Mouse (Mus musculus) brain, embryonic 18.5 days (tissue): ENCODE results near the gene Ctnna2.

ENCODE experiments used
- DNase-seq: peaks from one replicate; pipeline ENCODE4 v3.0.0-alpha.2; 2012; ENCODE audit warnings: low read depth, low spot score

The Ctnna2 gene

DNA sequence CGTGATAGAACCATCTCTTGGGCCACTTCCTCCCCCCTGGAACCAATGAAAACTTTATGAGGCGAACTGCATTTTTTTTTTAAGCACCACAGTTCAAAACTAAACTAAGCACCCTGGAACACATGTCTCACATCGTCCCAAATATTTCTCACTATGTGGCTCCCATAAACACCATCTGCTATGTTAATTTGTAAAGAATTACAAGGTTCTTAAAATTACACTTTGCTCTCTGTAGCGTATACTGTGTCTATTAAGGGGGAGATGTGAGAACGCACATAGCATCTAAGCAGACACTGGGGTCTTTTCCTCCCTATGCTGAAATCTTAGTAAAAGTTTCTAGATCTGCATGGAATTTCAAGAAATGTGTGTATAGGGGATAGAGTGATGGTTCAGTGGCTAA is 822.5 kb downstream of the Ctnna2 start:
- DNase-seq: no peak

DNA sequence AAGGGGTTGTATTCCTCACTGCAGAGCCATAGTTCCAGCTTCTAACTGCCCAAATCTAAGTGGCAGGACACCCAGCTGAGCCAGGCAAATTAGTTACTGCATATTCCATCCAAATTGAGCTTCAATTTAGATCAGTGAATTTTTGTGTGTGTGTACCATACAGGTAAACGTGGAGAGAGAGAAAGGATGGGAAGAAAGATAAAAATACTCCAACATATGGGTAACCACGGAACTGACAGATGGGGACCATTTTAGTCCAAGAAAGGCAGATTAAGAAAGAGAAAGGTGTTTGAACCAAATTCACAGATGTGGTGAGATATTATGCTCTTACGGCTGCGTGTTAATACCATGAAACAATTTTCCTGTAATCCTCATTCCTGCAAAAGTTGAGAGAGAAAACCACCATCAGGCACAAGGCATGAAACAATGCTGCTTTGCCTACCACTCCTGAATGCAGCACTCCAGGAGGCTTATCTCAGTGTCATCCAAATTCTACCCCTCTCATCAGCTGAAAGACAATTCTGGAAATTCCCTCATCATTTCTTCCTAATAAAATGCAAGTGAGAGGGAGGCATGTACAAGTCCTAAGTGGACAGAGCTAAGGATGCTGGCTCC is 840.1 kb downstream of the Ctnna2 start:
- DNase-seq: no peak

DNA sequence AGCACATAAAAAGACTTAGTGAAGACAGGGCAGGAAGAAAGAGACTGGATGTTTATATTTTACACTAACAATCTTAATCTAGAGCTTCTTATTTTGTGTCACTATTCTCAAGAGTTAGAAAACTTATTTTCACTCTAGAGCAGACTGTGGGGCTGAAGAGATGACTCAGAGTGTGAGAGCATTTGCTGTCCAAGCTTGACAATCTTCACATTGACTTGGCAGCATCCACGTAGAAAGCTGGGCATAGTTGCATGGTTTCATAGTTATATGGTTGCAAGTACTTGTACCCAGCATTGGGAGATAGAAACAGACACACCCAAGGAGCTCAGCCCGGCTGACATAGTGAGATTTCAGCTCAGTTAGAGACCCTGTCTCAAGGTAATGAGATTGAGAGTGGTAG is 858.6 kb downstream of the Ctnna2 start:
- no peak for DNase-seq

DNA sequence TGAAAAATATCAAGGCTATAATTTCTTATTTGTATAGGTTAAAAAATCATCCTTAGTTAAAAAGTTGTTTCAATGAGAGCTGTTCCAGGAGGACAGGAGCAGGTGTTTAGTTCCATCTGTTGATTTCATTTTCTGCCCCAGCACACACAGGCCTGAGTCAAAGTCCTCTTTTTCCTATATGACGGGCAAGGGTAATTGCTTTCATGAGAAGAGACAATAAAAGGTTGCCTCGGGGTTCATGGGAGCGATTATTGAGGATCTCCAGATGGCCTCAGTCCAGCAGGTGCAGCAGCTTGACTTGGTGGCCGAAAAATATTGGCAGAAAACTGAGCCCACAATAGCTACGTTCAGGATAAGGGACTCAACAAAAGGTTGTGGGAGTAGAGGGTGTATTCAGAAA is 859.0 kb downstream of the Ctnna2 start:
- no peak for DNase-seq

DNA sequence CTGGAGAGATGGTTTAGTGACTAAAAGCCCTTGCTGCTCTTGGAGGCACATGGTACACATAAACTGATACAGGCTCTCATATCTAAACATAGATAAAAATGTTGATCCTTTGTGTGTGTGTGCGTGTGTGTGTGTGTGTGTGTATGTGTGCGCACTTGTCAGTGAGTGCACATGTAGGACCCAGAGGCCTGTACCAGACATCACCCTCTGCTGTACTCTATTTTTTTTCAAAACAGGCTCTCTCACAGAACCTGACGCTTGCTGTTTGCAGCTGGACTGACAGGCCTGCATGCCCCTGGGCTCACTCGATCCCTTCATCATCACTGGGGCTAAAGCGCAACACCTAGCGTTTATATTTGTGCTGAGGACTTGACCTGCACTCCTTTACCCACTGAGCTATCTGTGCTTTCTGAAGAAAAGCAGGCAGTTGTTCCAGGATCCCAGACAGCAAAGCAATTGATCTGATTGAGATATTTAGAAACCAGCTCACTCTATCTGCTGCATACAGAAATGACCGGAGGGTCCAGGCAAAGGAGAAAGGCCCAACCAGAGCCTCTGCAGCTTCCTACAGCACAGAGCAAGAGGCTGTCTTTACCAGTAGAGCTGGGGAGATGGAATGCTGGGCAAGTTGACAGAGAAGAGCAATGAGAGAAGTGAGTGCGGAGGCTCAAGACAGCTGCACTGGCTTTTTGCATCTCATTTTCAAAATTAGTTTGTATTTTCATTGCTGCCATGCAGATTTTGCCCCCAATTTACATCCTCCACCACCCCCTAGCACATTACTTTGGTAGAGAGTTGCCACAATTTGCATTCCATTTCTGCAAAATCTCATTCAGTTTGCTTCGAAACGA is 870.2 kb downstream of the Ctnna2 start:
- no peak for DNase-seq

DNA sequence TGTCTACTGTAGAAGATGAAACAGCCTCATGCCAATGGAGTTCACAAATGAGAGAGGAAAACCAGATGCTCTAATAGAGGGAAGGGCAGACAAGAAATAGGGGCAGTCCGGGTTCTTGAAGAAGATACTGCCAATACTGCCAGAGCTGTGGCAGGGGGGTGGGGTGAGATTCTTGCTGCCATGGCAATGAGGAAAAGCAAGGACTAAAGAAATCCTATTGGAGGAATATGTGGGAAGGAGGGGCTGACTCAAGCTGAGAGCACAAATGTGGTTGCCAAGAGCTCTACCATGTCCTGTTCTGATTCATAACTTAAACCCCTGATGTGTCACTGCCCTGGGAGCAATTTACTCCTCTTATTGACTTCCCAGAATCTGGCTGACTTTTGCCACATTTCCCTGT is 878.5 kb downstream of the Ctnna2 start:
- no peak for DNase-seq

DNA sequence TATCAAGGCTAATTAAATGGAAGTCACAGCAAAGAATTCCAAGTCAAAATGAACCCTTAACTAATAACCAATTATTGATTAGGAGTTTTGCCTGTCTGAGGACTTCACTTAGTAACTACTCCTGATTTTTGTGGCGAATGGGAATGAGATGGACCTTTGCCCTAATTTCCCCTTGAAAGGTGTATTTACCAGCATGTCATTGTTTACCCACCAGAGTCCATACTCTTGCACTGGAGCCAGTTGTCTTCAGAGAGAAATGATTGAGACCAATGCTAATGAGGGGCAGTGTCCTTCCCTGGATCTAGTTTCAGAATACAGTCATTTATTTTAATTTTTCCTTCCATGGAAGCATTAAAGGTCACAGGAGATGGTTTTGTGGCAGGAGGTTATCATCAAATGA is 881.0 kb downstream of the Ctnna2 start:
- DNase-seq: no peak

DNA sequence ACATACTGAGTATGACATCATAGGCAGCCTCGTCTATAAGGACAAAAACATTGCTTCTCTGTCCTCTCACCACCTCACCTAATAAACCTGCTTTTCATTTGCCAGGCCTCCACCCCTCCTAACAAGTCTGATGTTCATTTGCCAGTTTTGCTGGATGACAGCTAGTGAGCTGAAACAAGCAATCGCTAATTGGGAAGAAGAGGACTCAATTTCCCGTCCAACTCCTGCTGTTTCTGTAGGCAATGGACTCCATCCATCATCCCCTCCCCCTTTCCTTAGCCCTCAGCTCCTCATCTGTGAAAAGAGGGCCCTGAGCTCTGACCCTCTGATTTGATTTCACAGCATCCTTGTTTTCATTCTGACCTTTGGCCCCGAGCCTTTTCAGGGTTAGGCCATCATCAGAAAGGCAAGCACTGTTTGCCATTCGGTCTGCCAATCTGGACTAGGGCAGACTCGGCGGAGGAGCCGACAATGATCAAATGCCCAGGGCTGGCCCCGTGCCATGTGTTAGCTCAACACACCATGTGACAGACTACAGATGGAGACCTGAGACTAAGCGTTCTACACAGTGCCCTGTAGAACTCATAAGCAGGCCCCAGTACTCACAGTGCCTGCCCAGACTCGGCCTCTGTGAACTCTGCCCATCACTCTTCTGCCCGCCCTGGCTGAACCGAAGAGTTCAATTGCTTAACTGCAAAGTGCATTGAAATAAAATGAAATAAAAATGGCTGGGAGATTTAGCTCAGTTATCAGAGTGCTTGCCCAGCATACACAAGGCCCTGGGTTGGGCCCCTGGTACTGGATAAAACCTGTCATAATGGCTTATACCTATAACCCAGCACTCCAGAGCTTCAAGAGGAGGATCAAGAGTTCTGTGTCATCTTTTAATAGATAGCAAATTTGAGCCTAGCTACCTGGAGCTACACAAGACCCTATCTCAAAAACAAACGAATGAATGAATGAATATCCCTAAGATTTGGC is 903.8 kb downstream of the Ctnna2 start:
- peak; percentile 40 for DNase-seq

DNA sequence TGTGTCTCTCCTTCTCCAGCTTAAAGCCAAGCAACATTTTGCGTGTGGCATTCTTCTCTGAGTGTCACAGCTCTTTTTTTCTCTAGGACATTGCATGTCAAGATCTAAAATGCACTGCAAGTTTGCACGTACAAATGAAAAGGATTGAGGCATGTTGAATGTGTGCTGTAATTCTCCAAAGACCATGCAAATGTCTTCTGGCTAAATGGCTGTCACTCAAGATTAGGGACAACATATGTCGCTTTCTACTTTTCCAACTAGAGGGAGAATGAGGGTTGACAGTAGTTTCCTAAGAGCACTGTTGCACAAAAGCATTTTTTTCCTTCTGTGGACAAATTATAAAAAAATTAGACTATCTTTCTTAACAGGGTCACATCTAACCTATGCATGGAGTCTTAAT is 909.9 kb downstream of the Ctnna2 start:
- no peak for DNase-seq

DNA sequence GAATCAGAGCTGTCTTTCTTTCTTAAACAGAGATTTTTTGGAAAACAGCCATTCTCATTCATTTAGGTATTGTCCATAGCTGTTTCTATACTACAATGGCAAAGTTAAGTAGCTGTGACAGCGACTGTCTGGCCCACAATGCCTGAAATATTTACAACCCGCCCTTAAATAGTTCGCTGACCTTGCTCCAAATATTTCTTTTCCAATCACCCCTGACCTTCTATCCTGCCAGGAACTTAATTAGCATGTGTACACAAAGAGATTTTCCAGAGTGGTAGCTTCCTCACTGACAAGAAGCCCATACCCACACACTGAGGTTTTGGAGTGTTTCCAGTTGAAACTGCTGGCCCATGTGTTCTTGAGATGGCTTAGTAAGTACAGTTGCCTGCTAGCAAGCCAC is 928.8 kb downstream of the Ctnna2 start:
- no peak for DNase-seq

DNA sequence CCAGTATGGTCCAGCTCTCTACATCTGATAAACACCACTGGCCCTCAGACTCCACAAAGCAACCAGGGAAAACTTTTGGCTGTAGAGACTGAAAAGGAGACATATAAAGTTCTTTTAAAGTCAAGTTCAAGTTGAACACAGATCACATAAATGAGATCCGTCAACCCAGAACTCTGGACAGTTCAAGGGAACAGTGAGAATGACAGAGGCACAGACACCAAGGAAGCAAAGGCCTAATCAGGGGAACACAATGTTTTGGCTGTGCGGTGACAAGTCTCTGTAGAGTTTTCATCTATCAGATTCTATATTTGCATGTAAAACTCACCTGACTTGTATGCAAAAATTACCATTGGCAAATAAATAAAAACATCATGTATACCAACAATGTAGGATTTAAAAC is 929.3 kb downstream of the Ctnna2 start:
- DNase-seq: no peak

DNA sequence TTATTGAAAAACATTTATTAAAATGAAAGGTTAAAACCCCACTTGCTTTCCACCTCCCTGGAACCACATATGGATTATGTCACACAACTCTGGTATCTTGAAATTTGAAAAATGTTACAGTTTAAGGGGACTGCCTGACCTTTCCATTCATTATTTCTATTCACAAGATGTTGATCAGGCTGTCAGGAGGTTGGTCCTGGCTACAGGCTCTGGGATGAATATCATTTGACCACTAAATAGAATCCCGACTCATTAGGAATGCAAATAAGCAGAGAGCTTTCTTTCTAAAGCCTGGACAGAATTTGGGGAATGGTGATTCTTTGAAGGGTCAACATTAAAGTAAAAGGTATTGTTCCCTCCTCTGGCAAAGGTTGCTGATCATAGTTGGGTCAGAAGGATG is 931.9 kb downstream of the Ctnna2 start:
- no peak for DNase-seq

DNA sequence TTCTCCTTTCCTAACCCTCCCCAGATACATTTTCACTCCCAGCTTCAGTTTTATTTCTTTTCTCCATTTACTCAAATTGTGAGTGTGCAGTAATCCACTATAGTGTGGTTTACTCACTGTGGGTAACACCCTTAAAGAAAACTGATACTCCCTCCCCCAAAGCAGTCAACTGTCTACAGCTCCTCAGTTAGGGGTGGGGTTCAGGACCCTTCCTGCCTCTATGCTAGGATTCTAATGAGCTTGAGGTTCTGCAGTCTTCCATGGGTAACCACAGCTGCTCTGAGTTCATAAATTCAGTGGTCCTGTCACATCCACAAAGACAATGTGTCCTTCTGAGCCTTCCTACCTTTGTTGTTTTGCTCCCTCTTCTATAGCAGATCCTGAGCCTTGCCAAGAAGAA is 954.4 kb downstream of the Ctnna2 start:
- DNase-seq: no peak

DNA sequence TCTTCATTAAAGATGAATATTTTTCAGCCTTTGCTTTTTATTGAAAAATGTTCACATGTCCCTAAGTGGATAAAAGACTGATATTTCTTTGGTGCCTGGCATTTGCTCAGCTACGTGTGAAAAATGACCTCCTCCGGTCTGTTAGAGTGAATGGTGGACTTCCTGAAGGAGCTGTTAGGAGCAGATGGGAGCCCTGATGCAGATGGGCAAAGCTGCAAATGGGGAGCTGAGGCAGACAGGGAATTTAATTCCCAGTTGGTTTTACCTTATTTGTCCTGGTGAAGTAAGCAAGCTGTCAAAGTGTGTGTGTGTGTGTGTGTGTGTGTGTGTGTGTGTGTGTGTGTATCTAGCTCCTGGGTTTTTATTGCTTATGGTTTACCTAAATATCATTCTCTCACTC is 966.3 kb downstream of the Ctnna2 start:
- DNase-seq: no peak

DNA sequence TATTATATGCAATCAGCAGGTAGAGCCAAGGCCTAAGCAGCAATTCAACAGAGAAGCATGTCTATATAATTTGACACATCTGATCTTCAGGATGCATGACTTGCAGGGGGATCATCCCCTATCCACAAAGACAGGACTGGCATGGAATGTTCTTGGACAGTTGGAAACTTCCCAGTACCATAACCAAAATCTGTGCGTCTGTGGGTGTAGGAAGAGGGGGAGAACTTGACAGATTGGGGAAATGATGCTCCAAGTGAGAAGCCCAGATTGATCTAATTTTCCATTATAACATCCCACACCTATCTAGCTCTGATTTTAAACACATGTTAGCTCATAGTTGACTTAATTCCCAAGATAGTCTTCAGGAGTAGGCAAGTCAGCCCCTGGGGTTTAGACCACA is 968.5 kb downstream of the Ctnna2 start:
- no peak for DNase-seq

DNA sequence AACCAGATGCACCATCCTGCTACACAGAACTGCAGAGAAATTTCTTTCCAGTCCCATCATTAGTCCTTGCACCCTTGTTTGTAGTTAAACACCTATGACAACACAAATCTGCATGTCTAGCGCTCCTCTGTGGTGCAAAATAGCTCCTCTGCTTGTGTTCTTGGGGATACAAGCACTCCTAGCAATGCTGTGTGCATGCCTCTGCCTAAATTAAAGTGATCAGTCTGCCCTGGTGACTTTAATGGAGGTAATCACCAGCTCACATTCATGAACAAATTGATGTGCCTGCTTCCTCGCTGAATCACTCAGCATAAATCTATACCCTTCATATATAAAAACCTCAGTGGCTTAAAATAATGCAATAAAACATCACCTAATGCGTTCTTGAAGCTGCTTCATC is 987.4 kb downstream of the Ctnna2 start:
- DNase-seq: no peak

DNA sequence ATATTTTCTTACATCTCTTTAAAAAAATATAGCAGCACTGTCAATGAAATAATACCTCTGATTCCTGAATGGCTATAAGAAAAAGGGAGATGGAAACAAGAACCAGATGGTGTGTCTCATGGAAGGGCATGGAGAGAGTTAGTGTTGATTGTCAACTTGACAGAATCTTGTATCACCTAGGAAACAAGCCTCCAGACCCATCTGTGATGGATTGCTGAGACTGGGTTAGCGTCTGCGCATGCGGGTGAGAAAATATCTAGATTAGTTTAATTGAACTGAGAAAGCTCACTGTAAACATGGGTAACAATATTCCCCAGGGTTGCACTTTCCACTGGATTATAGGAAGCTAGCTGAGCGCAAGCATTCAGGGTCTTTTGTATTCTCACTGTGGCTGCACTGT is 994.7 kb downstream of the Ctnna2 start:
- DNase-seq: peak; percentile 39

DNA sequence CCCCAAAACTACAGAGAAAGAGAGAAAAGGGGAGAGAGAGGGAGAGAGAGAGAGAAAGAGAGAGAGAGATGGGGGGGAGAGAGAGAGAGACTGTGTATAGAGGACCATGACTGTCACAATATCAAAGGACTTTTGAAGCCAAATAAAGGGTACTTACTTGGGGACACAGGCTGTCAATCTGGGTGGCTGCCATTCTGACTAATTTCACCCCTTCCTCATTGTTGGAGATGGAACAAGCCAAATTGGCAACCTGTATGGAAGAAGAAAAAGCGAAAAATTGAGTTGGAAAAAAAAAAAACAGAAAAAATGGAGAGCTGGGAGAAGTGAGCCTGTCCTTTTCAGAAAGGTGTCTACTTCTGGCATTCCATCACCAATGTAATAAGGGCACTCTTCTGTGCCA is 997.8 kb downstream of the Ctnna2 start:
- DNase-seq: no peak

DNA sequence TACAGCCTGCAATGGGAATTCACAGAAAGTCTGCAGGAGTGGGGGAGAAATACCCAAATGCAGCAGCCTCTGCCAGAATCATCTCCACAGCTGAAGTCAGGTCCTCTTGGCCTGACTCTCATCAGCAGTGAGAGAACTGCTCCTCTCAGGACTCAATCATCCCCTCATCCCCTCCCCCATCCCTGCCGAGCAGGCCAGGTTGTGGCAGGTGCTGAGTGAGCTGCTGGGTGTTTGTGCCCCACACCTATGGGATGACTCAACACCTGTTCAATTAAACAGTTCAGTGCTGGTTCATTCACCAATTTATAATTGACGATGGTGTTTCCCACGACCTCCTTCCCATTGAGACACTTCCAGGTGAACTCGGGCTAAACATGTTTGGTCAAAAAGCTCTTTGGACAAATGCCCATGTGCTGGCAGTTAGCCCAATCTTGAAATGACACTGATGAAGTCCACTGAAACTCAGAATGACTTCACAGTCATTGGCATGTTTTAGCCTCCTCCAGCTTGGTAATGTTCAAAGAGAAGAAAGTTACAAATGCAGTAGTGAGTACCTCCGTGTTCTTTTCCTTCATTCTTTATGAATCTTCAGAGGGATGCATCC is 1000.1 kb downstream of the Ctnna2 start:
- DNase-seq: no peak

DNA sequence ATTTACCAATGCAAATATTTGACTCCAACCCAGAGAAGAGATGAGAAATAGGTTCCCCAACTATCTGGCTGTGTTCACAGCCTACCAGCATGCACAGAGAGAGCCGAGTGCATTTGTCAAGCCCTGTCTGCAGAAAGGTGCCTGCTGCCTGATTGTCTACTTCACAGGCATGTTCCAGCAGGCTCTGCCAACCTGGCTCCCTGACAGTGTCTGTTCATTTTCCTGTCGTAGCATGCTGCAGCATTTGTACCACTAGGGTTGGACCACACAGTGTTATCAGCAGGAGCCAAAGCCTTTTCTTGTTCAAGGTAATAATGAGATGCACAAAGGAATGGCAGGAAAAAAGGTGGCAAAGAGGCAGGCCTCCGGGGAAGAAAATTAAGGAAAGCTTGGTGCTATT is 1001.7 kb downstream of the Ctnna2 start:
- DNase-seq: peak; percentile 28

DNA sequence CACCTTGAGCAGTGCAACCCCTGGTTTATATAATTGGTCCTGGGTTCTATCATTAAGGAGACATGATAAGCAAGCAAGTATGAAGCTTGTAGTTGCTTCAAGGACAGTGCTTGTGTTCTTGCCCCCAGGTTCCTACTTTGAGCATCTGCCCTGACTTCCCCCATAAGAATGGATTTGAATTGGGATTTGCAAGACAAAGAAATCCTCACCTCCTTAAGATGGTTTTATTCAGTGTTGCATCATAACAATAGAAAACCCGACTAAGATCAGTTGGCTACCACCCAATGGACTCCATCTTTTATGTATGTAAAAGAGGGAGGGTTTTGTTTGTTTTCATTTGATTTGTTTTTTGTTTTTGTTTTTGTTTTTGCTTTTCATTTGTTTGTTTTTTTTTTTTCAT is 1005.2 kb downstream of the Ctnna2 start:
- no peak for DNase-seq

DNA sequence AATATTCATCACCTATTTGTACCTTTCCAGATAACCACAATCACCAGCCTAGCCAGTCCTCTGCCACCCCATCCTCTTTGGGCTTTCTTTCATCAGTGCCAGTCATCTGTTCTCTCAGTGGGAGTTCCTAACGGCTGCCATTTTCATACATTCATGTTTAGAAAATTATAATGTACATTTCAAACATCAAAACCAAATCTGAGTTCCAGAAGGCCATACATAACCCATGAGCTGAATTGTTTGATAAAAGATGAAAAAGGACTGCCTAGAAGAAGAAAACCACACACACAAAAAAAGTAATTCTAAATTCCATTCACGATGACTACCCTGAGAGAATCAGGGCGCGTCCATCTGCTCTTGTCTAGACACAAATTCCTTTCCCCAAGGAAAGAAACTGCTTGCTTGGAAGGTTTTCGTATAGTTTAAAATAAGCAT is 1014.5 kb downstream of the Ctnna2 start:
- peak; percentile 64 for DNase-seq
